Mouse (Mus musculus) spleen, embryonic (tissue): ENCODE results near the gene Khnyn.

Source experiments
- CTCF ChIA-PET: fragments of 350-600 bp; sonication (Branson Sonifier 250); formaldehyde crosslinking; loops from one replicate; lab custom pipeline; 2022; lab: Charles Lee

Khnyn gene

DNA sequence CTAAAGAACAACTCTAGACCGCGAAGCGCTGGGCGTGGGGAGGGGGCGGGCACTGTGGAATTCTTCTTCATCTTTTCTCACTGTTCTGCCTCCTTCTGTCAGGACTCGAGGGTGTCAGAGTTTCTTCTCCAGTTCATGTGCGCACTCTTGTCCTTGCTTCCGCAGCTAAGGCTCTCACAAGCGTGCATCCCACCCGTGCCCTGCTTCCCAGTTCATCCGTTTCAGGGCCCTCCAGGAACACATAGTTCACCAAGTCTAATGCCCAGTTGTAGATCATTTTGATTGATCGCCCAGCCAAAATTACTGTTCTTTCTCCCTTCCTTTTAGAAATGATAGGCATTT is 15.6 kb downstream of the Khnyn start:
- CTCF ChIA-PET, result interaction anchor here (0.6 to 1.0 kb wide), 2 partner anchors 18 to 111 kb away, joined by 3 to 7 read pairs; no protein-coding TSS in a partner anchor

DNA sequence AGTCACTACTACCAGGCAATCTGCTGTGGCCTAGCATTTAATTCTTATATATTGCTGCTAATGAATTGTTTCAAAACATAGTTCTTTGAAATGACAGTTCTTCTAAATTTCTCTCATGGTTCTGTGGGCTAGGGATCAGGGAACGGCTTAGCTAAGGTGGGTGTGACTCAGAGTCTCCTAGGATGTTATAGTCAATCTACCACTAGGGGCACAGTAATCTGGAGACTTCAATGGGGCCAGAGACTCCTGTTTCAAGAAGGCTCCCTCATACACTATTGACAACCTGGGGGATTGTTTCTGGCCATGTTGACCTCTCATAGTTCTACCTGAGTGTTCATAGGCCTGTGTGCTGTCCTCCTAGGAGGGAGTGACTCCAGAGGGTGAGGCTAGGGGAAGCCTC is 20.8 kb downstream of the Khnyn start:
- CTCF ChIA-PET, result no interaction called here

DNA sequence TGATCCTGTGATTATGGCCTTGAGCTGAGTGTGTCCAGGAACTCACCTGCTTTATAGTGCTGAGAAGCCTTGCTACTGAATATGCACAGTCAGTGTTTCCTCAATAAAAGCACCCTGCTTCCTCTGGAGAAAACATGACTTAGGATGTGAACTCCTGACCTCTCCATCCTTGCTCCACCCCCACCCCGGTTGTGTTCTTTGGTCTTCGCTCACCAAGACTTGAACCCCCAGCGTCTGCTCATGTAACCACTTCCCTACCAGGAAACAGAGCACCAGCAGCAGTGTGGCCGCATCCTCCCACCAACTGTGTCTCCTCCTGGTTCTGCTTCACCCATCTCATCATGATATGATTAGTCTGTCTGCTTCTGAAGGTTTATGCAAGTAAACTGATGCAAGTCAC is 28.7 kb downstream of the Khnyn start:
- CTCF ChIA-PET, result no interaction called here

DNA sequence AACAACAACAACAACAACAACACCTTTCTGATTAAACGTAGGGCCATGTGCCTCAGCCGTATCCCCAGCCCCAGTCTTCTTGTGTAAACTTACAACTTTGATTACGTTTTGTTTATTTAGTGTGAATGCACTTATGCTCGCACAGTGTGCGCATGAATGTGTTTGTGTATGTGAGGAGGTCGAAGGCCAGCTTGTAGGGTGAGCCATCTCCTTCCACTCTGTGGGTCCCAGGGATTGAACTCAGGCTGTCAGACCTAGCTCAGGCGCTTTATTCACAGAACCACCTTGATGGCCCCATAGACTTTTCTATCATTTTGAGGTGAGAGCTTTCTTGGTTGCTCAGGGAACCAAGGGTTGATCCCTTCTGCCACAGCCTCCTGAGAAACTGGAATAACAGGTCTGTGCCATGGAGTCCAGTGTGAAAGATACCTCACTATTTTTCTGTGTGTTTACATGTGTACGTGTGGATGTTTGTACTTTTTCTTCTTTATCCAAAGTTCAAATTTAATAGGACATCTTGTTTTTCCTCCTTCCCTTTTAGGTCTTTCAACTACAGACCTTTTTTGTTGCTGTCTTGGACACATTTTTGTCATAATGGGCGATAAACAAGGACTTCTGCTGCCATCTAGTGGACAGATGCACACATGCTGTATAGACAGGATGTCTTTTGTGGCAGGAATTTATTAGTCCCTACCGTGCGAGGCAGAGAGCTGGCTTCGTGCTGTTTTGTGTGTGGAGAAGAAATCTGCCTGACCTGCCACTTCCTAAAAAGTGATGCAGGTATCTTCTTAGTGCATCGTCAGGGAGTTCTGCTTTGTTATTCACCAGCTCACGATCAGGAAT is 33.7 kb downstream of the Khnyn start:
- CTCF ChIA-PET, result interaction anchor here (0.6 to 2.0 kb wide), 4 partner anchors 33 to 52 kb away, joined by 3 to 10 read pairs (median 6); no protein-coding TSS in a partner anchor

DNA sequence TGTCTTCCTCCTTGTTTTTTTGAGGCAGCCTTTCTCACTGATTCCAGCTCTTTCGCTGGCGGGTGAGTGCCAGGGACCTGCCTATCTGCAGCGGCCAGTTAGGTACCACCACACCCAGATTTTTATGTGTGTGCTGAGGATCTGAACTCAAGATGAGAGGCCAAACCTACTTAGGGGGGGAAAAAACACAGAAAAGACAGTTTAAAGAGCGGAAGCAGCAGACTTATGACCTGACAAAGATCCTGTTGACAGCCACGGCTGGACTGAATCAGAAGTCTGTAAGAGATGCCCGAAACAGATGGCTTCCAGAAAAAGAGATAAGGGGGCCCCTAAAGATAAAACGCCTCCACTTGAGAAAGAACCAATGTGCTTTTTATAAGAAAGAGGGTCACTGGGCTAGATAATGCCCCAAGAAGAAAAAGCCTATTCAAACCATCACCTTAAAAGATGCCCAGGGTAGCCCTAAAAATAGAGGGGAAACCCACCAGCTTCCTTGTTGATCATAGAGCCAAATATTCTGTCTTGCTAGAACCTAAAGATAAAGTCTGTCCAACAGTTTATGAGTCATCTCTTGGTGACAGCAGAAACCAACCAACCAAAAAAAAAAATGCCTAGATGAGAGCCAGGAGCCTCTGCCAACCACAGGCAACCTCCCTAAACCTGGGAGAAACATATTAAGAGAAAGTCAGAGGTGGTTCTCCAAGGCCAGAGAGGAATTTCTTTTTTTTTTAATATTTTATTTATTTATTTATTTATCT is 37.9 kb downstream of the Khnyn start:
- CTCF ChIA-PET, result no interaction called here

DNA sequence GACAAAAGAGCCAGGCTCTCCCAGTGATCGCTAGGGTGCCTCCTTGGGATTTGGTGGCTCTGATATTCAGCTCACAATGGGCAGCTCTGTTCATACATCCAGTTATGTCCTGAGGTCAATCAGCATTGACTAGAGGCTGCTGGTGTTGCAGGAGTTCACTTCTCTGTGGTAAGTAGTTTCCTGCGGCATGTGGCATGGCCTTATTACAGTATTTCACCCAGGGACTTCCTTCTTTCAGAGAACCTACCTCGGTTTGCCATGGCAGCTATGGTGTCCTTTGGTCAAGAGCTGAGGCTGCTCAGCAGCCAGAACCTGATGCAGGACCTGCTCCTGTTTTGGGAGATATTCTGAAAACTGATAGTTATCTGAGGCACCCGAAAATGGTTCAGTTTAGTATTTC is 42.1 kb downstream of the Khnyn start:
- CTCF ChIA-PET, result no interaction called here

DNA sequence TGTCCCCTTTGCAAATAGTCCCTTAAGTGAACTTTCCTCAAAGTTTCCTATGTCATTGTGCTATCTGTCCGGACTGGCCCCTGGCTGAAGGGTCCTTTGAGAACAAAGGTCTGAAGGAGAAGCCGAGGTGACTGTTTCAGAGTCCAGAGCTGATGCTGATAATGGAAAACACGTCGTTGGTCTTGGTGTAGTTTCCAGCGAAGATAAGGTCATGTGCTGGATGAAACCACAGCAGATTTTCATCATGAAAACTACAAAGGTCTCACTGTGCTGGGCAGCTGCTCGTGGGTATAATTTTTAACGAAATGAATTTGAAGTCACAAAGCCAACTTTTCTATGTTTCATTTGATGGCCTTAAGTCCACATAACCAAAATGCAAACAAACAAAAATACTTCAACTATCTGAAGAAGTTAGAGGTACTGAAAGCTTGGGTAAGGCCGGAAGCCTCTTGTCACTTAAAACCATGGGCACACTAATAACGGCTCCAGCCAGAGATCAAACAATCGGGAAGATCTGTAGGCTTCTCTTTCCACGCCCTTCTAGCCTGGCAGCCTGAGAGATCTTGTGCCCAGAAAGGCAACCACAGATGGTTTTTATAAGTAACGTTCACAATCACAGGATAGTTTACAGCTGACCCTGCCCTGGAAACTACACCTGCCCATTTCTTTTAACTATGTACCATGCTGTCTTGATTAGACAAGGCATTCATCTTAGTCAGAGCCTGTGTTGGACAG is 44.7 kb downstream of the Khnyn start:
- CTCF ChIA-PET, result no interaction called here

DNA sequence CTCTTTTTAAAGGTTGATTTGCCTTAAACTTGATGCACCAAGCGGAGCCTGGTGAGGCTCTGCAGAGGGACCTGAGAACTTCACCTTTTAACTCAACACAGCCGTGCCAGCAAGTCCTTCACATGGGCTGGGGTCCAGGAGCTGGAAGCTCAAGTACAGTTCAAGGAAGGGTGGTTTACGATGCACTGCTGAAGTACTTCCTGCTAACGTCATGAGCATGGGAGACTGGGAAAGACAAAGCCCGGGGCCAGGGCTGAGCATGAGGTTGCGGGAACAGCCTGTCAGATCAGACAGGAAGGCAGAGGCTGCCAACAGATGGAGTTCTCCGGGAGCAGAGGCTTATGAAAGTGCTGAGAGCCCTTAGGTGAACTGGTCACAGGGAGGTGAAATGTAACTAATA is 48.8 kb downstream of the Khnyn start:
- CTCF ChIA-PET, result no interaction called here

DNA sequence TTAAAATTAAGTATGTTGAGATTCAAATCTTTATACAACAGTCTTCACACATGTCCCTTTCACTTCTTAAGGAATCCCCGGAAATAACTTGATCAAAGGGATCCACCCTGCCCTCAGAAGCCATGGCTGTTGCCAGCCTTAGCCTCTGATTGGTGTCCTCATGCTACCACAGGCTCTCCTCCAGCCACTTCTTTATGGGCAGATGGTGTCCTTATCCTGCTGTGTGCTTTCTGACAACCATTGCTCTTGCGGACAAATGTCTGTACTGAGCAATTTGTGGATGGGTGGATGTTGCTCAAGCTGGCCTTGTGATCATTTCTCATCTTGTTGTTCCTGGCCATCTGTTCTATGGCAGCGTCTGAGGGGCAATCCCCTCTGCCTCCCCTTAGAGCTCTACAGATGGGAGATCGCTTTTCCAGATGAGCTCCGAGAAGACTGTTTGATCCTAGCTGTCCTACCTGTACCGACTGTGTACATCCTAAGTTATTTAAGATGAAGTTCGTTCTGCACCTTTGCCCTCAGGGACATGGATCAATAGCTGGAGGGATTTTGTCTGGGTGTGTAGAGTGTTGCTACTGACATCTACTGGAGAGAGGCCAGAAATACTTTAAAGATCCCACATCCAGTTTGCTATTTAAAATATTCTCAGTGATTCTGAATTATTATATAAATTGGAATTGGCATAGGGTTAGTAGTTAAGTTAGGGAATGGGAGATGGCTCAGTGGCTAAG is 55.5 kb downstream of the Khnyn start:
- CTCF ChIA-PET, result no interaction called here

DNA sequence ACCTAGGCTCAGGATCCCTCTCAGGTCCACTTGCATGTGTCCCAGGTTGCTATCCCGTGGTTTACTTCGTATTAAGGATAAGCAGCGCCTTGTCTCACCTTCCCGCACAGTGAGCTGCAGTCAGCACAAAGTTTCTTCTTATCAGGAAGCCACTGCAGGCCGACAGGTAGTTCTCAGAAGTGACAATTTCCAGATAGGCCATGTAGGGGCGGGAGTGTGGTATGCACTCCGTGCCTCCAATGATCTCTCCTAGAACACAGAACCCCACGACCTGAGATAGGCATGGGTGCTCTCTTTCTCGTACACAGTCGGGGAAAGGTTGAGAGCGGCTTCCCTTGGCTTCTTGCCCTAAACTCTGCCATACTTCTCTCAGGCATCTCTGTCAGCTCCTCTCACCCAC is 58.9 kb downstream of the Khnyn start:
- CTCF ChIA-PET, result no interaction called here

DNA sequence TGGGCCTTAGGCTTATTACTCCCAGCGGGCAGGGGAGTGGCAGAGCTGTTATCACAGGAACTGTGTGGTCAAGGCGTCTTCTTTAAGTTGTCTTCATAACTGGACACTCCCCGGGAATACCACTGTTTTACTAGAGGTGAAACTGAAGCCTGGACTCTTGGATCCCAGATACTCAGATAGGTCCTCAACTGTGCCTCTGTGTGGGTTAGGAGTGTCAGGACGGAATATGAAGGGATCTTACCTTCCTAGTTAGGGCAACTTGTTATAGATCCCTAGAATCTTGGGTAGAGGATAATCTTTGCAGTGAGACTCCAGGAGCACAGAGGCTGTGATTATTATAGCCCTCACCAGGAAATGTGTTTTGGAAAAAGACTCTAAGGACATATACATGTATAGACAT is 59.8 kb downstream of the Khnyn start, which contains the start of gene Cma1:
Gene Cma1, minus strand, starts transcription at position 101 of the 400 bp plus-strand sequence.
- CTCF ChIA-PET, result no interaction called here

DNA sequence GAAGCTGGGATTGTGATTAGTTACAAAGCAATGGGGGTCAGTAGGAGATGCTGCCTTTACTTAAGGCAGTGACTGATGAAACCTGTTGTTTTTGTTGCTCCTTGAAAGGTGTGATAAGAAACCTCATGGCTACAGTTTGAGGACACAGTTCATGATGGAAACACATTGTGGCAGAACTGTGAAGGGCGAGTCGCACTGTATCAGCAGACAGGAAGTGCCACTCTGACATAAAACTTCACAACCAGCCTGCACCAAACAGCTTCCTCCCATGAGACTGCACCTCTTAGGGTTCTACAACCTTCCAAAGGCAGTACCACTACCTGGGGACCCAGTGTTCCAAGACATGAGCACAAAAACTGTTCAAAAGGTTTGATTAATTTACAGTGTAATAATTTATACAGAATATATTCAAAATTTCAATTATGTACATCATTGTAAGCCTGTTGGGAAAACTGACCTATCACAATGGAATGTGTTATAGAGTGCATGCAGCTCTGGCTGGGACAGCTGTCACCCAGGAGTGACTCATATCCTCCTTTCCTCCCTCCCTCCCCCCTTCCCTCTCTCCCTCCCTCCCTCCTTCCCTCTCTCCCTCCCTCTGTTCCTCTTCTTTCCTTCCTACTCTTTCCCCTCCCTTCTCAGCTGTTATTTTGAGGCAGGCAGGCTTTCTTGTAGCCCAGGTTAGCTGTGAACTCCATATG is 61.7 kb downstream of the Khnyn start:
- CTCF ChIA-PET, result no interaction called here
